Mouse (Mus musculus) embryonic fibroblast, embryonic 13.5 days (primary cell): ENCODE results near the gene Acap2.

Experiments
- CTCF ChIP-seq: IDR thresholded peaks from 2 replicates; pipeline ENCODE4 v1.5.1; 2011; ENCODE audit warnings: mild to moderate bottlenecking, control low read depth, low read length, moderate library complexity, borderline replicate concordance; ENCODE audit not compliant: insufficient read depth
- POLR2A ChIP-seq: IDR thresholded peaks from 2 replicates; pipeline ENCODE4 v1.6.1; 2011; ENCODE audit warnings: low read depth, mild to moderate bottlenecking, control low read depth, low read length, moderate library complexity

GRCm38 (mm10) chr16:31169596-31169995 is 31.4 kb downstream of the Acap2 start:
- TF ChIP-seq CTCF = no peak
- TF ChIP-seq POLR2A = no peak
